Mouse (Mus musculus): ENCODE data around the gene 2200002J24Rik. TPM values are rescaled to one million over a fixed set of nuclear protein-coding genes. Genes with fewer than 3 reads are reported as not detected.
A peak's percentile ranks its signal among the peaks of the same experiment; 100 is the strongest.

Gene 2200002J24Rik
- total RNA-seq (2022) = under 1 TPM in 1 of 4 experiments, not detected in 3; 0.82 TPM

DNA sequence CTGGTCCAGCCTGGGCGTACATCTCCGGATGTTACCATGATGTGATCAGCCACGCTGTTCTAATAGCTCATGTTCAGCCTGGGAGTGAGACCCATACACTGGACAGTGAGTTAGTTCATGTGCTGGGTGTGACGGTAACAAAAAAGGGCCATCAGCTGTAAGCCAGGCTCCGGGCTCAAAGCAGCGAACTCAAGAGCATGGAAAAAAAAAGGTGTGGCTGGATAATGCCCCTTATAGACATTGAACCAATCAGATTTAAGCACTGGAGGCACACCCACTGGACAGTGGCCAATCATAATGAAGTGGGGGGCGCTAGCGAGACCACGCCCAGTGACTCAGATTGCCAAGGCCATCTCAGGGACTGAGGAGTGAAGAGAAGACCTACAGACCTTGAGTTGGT lies at the start of gene 2200002J24Rik:
Gene 2200002J24Rik (plus strand): TSS at position 338 of the 400 bp plus-strand sequence.
- no peak for DNase-seq (ENCODE audit: low spot score)

DNA sequence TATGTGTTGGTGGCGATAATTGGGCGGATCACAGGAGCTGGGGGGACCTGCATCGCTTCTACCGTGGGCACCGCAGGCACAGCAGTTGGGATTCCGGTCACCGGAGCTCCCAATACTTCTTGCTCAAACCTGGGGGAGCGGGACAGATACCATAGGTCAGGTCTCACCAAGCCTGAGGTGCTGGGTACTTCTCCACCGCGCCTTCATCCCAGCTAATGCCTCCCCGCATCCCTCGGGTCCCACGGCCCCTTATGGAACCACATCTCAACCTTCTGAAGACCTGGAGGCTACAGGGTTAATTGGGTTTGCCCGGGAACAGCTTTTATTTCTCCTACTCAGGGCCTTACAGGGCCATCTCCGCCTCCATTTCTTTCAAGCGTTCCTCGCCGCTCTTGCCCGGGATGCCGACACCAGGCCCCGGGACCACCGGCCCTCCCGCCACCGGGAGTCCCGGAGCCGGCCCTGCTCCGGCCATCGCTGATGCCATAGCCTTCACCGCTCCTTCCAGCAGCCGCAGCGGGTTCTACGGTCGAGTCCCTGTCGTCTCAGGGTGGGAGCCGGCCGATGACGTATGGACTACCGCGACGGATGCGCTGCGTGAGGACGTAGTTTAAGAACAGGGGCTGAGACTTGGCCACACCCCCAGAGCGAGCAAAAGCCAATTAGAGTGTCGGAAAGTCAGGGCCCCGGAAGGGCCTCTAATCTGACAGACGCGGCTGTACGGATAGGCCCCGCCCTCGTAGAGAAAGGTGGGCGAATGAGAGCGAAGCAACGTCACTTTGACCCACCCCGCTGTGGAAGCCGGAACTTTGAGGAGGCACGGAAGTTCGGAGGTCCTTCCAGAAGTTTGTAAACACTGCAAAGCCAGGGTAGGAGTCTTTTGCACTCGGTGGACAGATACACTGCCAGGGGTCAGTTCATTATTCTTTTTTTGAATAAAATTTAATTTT lies 48.9 kb upstream of the 2200002J24Rik start, which contains the start of gene Rbm42:
Gene Rbm42 (minus strand): TSS at position 727 of the 950 bp plus-strand sequence.
- DNase-seq (ENCODE audit: low spot score) = peak; percentile 99

DNA sequence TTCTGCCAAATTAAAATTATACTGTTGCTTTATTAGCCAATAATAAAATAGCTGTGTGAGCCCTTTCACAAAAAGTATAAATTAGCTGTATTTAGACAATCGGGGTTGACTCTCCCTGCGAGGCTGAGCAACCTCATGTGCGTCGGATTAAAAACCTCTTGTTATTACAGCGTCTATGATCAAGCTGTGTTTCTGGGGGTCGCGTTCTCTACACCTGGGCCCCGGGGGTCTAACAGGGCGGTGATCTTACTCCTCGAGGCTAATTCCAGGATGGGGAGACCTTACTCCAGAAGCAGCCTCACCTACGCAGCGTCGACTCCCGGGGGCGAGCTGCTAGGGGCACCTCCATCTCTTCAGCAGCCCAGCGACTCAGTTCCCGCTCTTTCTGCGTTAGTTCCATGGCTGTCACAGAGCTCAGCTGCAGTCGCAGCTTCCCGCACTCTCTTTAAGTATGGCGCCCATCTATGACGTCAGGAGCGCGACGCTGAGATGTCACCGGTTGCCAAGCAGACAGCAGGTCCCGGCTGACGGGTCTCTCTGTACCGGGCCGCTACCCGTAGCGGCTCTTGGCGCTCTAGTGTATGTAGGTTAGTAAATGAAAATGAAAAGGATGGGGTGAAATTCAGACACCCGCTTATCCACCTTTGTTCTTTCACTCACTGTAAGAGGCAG lies 34.1 kb upstream of the 2200002J24Rik start, which contains the start of gene Haus5:
Gene Haus5 (minus strand): TSS at position 466 of the 672 bp plus-strand sequence.
- peak; percentile 88 for DNase-seq (ENCODE audit: low spot score)

- DNase-seq (ENCODE audit: low spot score) = no peak
Measured at GRCm38 (mm10) chr7:30665321-30665720, 33.4 kb upstream of the 2200002J24Rik start.

GRCm38 (mm10) chr7:30669229-30669628 lies 29.5 kb upstream of the 2200002J24Rik start:
- no peak for DNase-seq (ENCODE audit: low spot score)

DNA sequence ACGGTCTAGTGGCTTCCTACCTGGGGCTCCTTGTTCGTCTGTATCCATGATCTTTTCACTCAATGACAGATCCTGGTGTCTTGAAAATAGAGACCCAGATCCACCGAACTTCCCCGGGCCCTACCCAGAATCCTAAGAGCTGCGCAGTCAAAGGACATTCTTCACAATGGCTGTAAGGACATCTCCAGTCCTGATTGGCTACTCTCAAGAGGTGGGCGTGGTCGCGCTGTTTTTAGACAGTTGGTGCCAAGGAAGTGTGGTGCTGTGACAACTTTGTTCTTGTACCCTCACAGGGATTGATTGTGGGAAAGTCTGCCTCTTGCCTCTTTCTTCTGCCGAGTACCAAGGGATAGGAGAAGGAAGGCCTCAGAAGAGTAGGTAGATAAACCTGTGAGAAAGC lies 27.2 kb upstream of the 2200002J24Rik start, which contains the start of gene Pmis2:
Gene Pmis2 (minus strand): TSS at position 126 of the 400 bp plus-strand sequence.
- no peak for DNase-seq (ENCODE audit: low spot score)

GRCm38 (mm10) chr7:30678263-30678975 lies 20.3 kb upstream of the 2200002J24Rik start:
- DNase-seq (ENCODE audit: low spot score) = peak; percentile 56

- peak; percentile 44 for DNase-seq (ENCODE audit: low spot score)
Measured at GRCm38 (mm10) chr7:30681897-30682296, 16.8 kb upstream of the 2200002J24Rik start.

DNA sequence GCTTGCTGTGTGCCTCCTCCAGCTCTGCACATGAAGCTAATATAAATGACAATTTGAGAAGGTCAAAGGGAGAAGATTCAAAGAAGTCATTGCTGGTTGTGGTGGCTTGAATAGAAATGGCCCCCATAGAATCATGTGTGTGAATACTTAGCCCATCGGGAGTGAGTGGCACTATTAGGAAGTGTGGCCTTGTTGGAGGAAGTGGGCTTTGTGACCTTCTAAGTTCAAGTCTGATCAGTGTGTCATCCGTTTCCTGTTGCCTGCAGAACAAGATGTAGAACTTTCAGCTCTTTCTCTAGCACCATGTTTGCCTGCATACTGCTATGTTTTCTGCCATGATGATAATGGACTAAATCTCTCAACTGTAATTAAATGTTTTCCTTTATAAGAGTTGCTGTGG lies 15.3 kb upstream of the 2200002J24Rik start:
- DNase-seq (ENCODE audit: low spot score) = no peak

- no peak for DNase-seq (ENCODE audit: low spot score)
Measured at GRCm38 (mm10) chr7:30688325-30688724, 10.4 kb upstream of the 2200002J24Rik start.

GRCm38 (mm10) chr7:30698101-30698500 lies 625 bp upstream of the 2200002J24Rik start:
- DNase-seq (ENCODE audit: low spot score) = no peak

DNA sequence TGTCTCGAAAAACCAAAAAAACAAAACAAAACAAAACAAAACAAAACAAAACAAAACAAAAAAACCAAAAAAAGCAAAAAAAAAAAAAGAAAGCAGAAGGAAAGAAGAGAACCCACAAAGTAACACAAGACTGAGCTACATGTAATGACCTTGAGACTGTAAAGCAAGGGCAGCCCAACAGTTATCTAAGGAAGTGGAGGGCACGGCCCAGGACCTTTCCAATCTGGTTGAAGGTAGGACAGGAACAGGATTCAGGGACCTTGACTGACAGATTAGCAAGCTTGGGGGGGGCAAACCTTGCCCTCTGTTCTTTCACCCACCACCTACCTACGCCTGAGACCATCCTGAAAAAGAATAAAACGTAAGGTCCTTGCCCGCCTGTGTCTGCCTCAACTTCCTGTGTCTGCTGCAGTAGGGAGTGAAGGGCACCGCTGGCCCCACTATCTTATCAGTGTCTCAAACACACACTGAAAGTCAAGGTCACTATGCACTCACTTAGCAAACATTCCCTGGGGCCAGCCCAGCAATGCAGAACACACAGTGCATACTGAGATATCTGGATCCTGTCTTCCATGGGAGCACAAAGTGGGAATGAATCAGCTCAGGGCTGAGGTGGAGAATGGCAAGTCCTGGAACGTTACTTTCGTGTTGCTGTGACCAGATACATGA lies 7.6 kb downstream of the 2200002J24Rik start:
- no peak for DNase-seq (ENCODE audit: low spot score)

DNA sequence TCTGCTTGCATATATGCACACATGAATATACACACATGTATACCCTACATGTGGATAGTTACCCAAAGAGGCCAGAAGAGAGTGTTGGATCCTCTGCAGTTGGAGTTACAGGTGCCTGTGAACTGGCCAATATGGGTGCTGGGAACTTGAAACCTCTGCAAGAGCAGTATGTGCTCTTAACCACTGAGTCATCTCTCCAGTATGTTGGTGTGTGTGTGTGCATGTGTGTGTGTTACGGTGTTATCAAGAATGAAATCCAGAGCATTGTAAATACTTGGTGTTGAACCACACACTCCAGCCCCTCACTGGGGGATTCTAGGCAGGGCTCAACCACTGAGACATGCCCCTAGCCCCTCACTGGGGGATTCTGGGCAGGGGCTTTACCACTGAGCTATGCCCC lies 8.7 kb downstream of the 2200002J24Rik start:
- no peak for DNase-seq (ENCODE audit: low spot score)

DNA sequence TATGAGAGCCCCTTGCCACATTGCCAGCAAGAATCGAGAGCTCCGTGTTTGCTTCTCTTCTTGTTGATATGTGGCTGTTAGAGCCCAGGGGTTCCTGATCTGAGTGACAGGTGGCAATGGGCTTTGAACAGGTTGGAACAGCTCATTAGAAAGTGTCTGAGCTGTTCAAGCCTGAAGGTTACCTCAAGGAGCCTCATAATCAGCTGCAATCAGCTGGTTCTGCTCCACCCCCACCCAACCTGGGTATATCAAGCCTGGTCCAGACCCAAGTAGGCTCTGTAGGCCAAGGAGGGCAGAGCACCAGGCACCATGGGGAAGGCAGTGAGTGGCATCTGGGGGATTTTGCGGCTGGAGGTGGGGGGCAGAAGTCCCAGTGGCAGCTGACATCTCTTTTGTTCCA lies 13.2 kb downstream of the 2200002J24Rik start, which contains the start of gene Atp4a:
Gene Atp4a (plus strand): TSS at position 268 of the 400 bp plus-strand sequence.
- no peak for DNase-seq (ENCODE audit: low spot score)

DNA sequence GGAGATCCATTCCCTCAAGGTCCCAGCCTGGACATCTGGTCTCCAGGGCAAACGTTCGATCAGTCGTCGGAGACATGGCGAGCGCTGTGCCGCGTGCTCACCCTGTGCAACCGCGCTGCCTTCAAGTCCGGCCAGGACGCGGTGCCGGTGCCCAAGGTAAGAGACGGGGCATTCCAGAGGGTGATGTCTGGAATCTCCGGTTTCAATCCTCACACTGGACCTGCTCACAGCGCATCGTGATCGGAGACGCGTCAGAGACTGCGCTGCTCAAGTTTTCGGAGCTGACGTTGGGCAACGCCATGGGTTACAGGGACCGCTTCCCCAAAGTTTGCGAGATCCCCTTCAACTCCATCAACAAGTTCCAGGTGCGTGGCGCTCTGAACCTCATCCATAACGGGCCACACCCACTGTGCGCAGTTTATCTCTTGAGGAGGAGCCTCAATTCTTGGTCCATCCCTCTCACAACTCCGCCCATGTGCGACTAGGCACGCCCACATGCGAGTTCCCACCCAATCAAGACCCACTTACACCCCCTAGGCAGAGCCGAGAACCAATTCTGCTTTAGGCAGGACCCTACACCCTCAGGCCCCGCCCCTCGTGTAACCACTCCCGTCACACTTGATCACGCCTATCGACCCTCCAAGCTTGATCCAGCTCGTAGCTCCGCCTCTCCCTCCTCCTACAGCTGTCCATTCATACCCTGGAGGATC lies 18.4 kb downstream of the 2200002J24Rik start:
- DNase-seq (ENCODE audit: low spot score) = peak; percentile 16

DNA sequence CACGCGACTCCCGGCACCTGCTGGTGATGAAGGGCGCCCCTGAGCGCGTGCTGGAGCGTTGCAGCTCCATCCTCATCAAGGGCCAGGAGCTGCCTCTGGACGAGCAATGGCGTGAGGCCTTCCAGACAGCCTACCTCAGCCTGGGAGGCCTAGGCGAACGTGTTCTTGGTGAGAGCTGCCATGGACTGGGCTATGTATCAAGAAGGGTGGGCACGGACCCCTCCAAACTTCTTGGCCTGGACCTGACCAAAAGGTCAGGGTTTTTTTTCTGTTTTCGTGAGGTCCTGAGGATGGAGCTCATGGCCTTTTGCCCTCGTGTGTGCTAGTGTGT lies 19.0 kb downstream of the 2200002J24Rik start:
- no peak for DNase-seq (ENCODE audit: low spot score)

DNA sequence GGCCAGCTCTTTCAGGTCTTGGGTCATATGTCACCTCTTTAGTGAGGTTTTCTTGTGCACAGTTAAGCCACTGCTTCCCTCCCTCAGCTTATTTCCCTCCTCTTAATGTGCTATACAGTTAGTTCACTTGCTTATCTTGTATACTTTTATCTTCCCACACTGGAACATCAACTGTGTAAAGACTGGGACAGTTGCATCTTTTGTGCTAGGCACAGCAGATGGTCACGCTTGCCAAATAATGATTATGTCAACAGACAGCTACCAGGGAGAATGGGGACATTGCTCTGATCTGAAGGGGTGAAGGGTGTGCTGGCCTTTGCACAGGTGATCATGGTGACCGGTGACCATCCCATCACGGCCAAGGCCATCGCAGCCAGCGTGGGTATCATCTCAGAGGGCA lies 20.9 kb downstream of the 2200002J24Rik start:
- no peak for DNase-seq (ENCODE audit: low spot score)

- DNase-seq (ENCODE audit: low spot score) = no peak
Measured at GRCm38 (mm10) chr7:30721286-30721685, 22.6 kb downstream of the 2200002J24Rik start.

DNA sequence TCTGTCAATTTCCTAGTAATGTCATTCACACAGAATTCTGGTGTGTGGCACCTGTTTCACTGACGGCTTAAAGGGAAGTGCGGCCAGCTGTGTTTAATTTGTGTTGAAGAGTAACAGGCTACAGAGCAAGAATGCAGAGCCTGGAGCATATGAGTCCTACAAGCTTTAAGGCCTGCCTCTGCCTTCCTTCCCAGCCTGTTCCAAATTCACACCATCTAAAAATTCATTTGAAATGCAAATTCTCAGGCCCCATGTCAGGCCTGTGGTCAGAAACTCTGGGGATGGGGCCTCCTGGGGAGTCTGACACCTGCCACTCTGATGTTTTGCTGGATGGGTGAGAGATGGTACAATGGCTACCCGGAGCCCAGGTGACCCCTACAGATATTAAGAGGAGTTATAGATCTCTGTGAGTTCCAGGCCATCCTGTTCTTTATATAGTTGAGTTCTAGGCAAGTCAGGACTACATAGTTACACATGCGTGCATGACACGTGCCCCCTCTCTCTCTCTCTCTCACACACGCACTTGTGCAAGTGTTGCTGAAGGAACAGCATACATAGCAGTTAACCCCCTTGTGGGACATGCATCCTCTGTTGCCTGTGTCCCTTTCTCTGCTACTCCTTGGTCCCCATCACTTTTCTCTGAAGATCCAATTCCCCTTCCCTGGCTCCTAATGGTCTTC lies 24.7 kb downstream of the 2200002J24Rik start:
- no peak for DNase-seq (ENCODE audit: low spot score)

DNA sequence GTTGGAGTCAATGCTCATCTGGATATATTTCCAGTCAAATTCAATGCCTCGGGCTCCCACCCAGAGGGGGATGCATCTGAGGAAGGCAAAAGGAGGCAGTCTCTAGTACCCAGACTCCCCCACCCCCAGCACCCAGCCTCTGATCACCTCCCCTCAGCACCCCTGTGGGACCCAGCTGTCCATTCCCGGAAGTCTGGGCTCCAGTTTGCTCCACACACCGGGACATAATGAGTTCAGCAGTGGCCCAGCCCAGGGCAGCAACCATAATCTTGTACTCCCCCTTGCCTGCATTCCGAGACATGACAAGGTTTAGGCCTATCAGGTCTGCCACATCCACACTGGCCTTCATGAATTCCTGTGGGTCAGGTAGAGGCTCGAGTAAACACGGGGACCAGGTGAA lies 29.5 kb downstream of the 2200002J24Rik start:
- no peak for DNase-seq (ENCODE audit: low spot score)
